Mouse (Mus musculus): ENCODE measurements around the gene Zfp870. TPM values are rescaled to one million over a fixed set of nuclear protein-coding genes. Genes with fewer than 3 reads are reported as not detected.

The Zfp870 gene
- polyA plus RNA-seq, 1 experiment from 2014 or later = 9.8 TPM

GRCm38 (mm10) chr17:32851581-32851980, 39.9 kb downstream of the Zfp870 start:
- Histone ChIP-seq H3K4me2 (ENCODE audit: low read depth, severe bottlenecking) (no peak overlapping the region), H3K9me3 (ENCODE audit: control insufficient read depth, low read length) (no peaks in the 10 kb centered on the region), H3K27ac (replicated peaks; ENCODE audit: low read depth, low read length) (no peak overlapping the region), H3K36me3 (ENCODE audit: control insufficient read depth, insufficient read depth, low read length) (no peaks in the 10 kb centered on the region), H3K4me3 (ENCODE audit: low read depth, low read length) (no peak overlapping the region), H3K4me1 (ENCODE audit: control insufficient read depth, insufficient read depth, low read length) (no peaks in the 10 kb centered on the region), H3K9ac (ENCODE audit: low read length) (no peak overlapping the region), H3K27me3 (ENCODE audit: control insufficient read depth, insufficient read depth, low read length) (no peaks in the 10 kb centered on the region)
- DNase-seq (ENCODE audit: low spot score) (no peak), ATAC-seq (ENCODE audit: insufficient number of reproducible peaks, low FRiP score, low TSS enrichment, low read depth) (no peak)
- 70% methylated on average over 7 of the region's 7 CpGs for WGBS

- WGBS = 91% methylated on average over 2 of the region's 2 CpGs
- ATAC-seq (ENCODE audit: insufficient number of reproducible peaks, low FRiP score, low TSS enrichment, low read depth) = no peak
Observed at GRCm38 (mm10) chr17:32841388-32841787, 50.1 kb downstream of the Zfp870 start.

GRCm38 (mm10) chr17:32839083-32839802, 52.2 kb downstream of the Zfp870 start:
- no peak overlapping the region for H3K9ac ChIP-seq (ENCODE audit: low read length)
- H3K4me2 ChIP-seq (ENCODE audit: low read depth, severe bottlenecking) = no peak overlapping the region
- H3K27ac ChIP-seq (replicated peaks; ENCODE audit: low read depth, low read length) = no peak overlapping the region
- H3K4me3 ChIP-seq (ENCODE audit: low read depth, low read length) = no peak overlapping the region
- no peaks in the 10 kb centered on the region for H3K36me3 ChIP-seq (ENCODE audit: control insufficient read depth, insufficient read depth, low read length)
- no peaks in the 10 kb centered on the region for H3K4me1 ChIP-seq (ENCODE audit: control insufficient read depth, insufficient read depth, low read length)
- 40% methylated on average over 15 of the region's 15 CpGs for WGBS
- no peaks in the 10 kb centered on the region for H3K9me3 ChIP-seq (ENCODE audit: control insufficient read depth, low read length)
- no peak for ATAC-seq (ENCODE audit: insufficient number of reproducible peaks, low FRiP score, low TSS enrichment, low read depth)
- H3K27me3 ChIP-seq (ENCODE audit: control insufficient read depth, insufficient read depth, low read length) = no peaks in the 10 kb centered on the region
- DNase-seq (ENCODE audit: low spot score) = peak; percentile 22

More at GRCm38 (mm10) chr17:32841388-32841787, 50.1 kb downstream of the Zfp870 start:
- H3K27me3 ChIP-seq (ENCODE audit: control insufficient read depth, insufficient read depth, low read length) = no peaks in the 10 kb centered on the region
- no peak overlapping the region for H3K9ac ChIP-seq (ENCODE audit: low read length)
- no peak overlapping the region for H3K4me3 ChIP-seq (ENCODE audit: low read depth, low read length)
- H3K27ac ChIP-seq (replicated peaks; ENCODE audit: low read depth, low read length) = no peak overlapping the region
- no peak overlapping the region for H3K4me2 ChIP-seq (ENCODE audit: low read depth, severe bottlenecking)
- H3K36me3 ChIP-seq (ENCODE audit: control insufficient read depth, insufficient read depth, low read length) = no peaks in the 10 kb centered on the region
- H3K9me3 ChIP-seq (ENCODE audit: control insufficient read depth, low read length) = no peaks in the 10 kb centered on the region
- no peak for DNase-seq (ENCODE audit: low spot score)
- H3K4me1 ChIP-seq (ENCODE audit: control insufficient read depth, insufficient read depth, low read length) = no peaks in the 10 kb centered on the region

GRCm38 (mm10) chr17:32830418-32830782, 61.0 kb downstream of the Zfp870 start:
- Histone ChIP-seq H3K9ac (ENCODE audit: low read length) (no peak overlapping the region), H3K4me1 (ENCODE audit: control insufficient read depth, insufficient read depth, low read length) (0 out of 2 replicates have a peak, but pooled peaks cover 6% of the 10 kb centered on the region), H3K4me2 (ENCODE audit: low read depth, severe bottlenecking) (peak overlapping the region; percentile 78), H3K27me3 (ENCODE audit: control insufficient read depth, insufficient read depth, low read length) (no peaks in the 10 kb centered on the region), H3K36me3 (ENCODE audit: control insufficient read depth, insufficient read depth, low read length) (no peaks in the 10 kb centered on the region; the same call in 1 of the 2 replicates), H3K4me3 (ENCODE audit: low read depth, low read length) (peak overlapping the region; percentile 85), H3K27ac (replicated peaks; ENCODE audit: low read depth, low read length) (no peak overlapping the region), H3K9me3 (ENCODE audit: control insufficient read depth, low read length) (no peaks in the 10 kb centered on the region)
- DNase-seq (ENCODE audit: low spot score) (no peak), ATAC-seq (ENCODE audit: insufficient number of reproducible peaks, low FRiP score, low TSS enrichment, low read depth) (0 out of 2 replicates have a peak, but pooled peaks have one; percentile 39)
- WGBS = 34% methylated on average over 3 of the region's 3 CpGs

- peak within 1 kb of the TSS; percentile 78 for H3K4me2 ChIP-seq (ENCODE audit: low read depth, severe bottlenecking)
Observed at GRCm38 (mm10) chr17:32829540-32830417, 61.7 kb downstream of the Zfp870 start, which contains the start of gene Zfp799. Zfp799 (minus strand) TSS chr17:32830261.

More at GRCm38 (mm10) chr17:32829540-32830417, 61.7 kb downstream of the Zfp870 start, which contains the start of gene Zfp799:
- Histone ChIP-seq H3K9ac (ENCODE audit: low read length) (peak within 1 kb of the TSS; percentile 98), H3K4me1 (ENCODE audit: control insufficient read depth, insufficient read depth, low read length) (0 out of 2 replicates have a peak, but pooled peaks cover 6% of the 10 kb centered on the region), H3K27me3 (ENCODE audit: control insufficient read depth, insufficient read depth, low read length) (no peaks in the 10 kb centered on the region), H3K36me3 (ENCODE audit: control insufficient read depth, insufficient read depth, low read length) (no peaks in the 10 kb centered on the region; the same call in 1 of the 2 replicates), H3K4me3 (ENCODE audit: low read depth, low read length) (peak within 1 kb of the TSS; percentile 85), H3K27ac (replicated peaks; ENCODE audit: low read depth, low read length) (0 out of 2 replicates have a peak within 1 kb of the TSS, but pooled peaks have one; percentile 14), H3K9me3 (ENCODE audit: control insufficient read depth, low read length) (no peaks in the 10 kb centered on the region)
- ATAC-seq (ENCODE audit: insufficient number of reproducible peaks, low FRiP score, low TSS enrichment, low read depth) (peak; percentile 95), DNase-seq (ENCODE audit: low spot score) (peak; percentile 84)
- WGBS = 2% methylated on average over 35 of the region's 35 CpGs

Other genes starting within 250 kb of the Zfp870 start
- gene Cyp4f40, start 232.7 kb downstream of the Zfp870 start, polyA plus RNA-seq (2014; fragmentation: Nextera tagmentation; extraction: Ambion mirVana) = not detected in 2 replicates
- 0.11 and 0.48 TPM in 2 replicates for gene Cyp4f15, start 206.0 kb downstream of the Zfp870 start, polyA plus RNA-seq (2014; fragmentation: Nextera tagmentation; extraction: Ambion mirVana)
- 46.2 and 48.2 TPM in 2 replicates for gene Zfp871, start 103.4 kb downstream of the Zfp870 start, polyA plus RNA-seq (2014; fragmentation: Nextera tagmentation; extraction: Ambion mirVana)
- gene Zfp811, start 81.7 kb downstream of the Zfp870 start, polyA plus RNA-seq (2014; fragmentation: Nextera tagmentation; extraction: Ambion mirVana) = 3.8 and 5.7 TPM in 2 replicates
- 22.2 and 24.1 TPM in 2 replicates for gene Zfp799, start 61.4 kb downstream of the Zfp870 start, polyA plus RNA-seq (2014; fragmentation: Nextera tagmentation; extraction: Ambion mirVana)
- gene Cyp4f14, start 25.7 kb upstream of the Zfp870 start, polyA plus RNA-seq (2014; fragmentation: Nextera tagmentation; extraction: Ambion mirVana) = 0.09 TPM in 1 of 2 replicates, not detected in the other
- 2.7 and 4.1 TPM in 2 replicates for gene Cyp4f13, start 55.8 kb upstream of the Zfp870 start, polyA plus RNA-seq (2014; fragmentation: Nextera tagmentation; extraction: Ambion mirVana)
- 14.0 and 14.5 TPM in 2 replicates for gene Zfp472, start 74.2 kb upstream of the Zfp870 start, polyA plus RNA-seq (2014; fragmentation: Nextera tagmentation; extraction: Ambion mirVana)
- 15.5 TPM in 2 replicates for gene Zfp952, start 101.5 kb upstream of the Zfp870 start, polyA plus RNA-seq (2014; fragmentation: Nextera tagmentation; extraction: Ambion mirVana)
- 17.0 and 19.1 TPM in 2 replicates for gene Zfp763, start 141.8 kb upstream of the Zfp870 start, polyA plus RNA-seq (2014; fragmentation: Nextera tagmentation; extraction: Ambion mirVana)
- gene 4921501E09Rik, start 176.4 kb upstream of the Zfp870 start, polyA plus RNA-seq (2014; fragmentation: Nextera tagmentation; extraction: Ambion mirVana) = not detected in 2 replicates
- 8.4 and 9.9 TPM in 2 replicates for gene Zfp563, start 197.7 kb upstream of the Zfp870 start, polyA plus RNA-seq (2014; fragmentation: Nextera tagmentation; extraction: Ambion mirVana)
- not detected in 2 replicates for gene Morc2b, start 248.0 kb upstream of the Zfp870 start, polyA plus RNA-seq (2014; fragmentation: Nextera tagmentation; extraction: Ambion mirVana)